In genomic region chr2:108920111-108920510, GRCm38 (mm10) we compare ENCODE assay signal across 20 mouse cellular contexts.
DNase-seq lines count a peak whose midpoint lies in the region; ATAC-seq lines count a peak whose summit lies in the region.
"Had no signal": no experiment of that assay in that cellular context is flagged by ENCODE, and none has a peak within 500 bp of the region (broad histone marks: within the 10 kb centered on the region; RNA-seq: fewer than 3 reads in every experiment).

No protein-coding gene starts in this region.

- no peaks in the 10 kb centered on the region for H3K4me1 ChIP-seq in hindbrain, embryonic 11.5 days (replicated peaks; ENCODE audit: control insufficient read depth, insufficient read depth, low read length)
- H3K4me1 ChIP-seq in hindbrain, embryonic 10.5 days (replicated peaks): no peaks in the 10 kb centered on the region
- no peaks in the 10 kb centered on the region for H3K4me1 ChIP-seq in midbrain, embryonic 11.5 days (ENCODE audit: control insufficient read depth, insufficient read depth, low read length)
- H3K4me1 ChIP-seq in midbrain, embryonic 15.5 days: no peaks in the 10 kb centered on the region
- 0 out of 2 replicates have a peak, but pooled peaks cover 3% of the 10 kb centered on the region for H3K4me1 ChIP-seq in hindbrain, embryonic 13.5 days (replicated peaks)
- peaks cover 5% of the 10 kb centered on the region; the same call in 1 of the 2 replicates for H3K4me1 ChIP-seq in midbrain, embryonic 14.5 days (ENCODE audit: control insufficient read depth, insufficient read depth, low read length)
- H3K4me1 ChIP-seq: embryonic facial prominence, embryonic 12.5 days; heart, embryonic 12.5 days had no signal

- H3K36me3 ChIP-seq in hindbrain, embryonic 11.5 days (ENCODE audit: control insufficient read depth, insufficient read depth, low read length): no peaks in the 10 kb centered on the region
- H3K36me3 ChIP-seq in hindbrain, embryonic 10.5 days: no peaks in the 10 kb centered on the region
- H3K36me3 ChIP-seq in midbrain, embryonic 11.5 days (ENCODE audit: control insufficient read depth, insufficient read depth, low read length): no peaks in the 10 kb centered on the region
- H3K36me3 ChIP-seq in midbrain, embryonic 15.5 days (replicated peaks): no peaks in the 10 kb centered on the region
- H3K36me3 ChIP-seq in hindbrain, embryonic 13.5 days: no peaks in the 10 kb centered on the region
- no peaks in the 10 kb centered on the region for H3K36me3 ChIP-seq in midbrain, embryonic 14.5 days (ENCODE audit: control insufficient read depth, insufficient read depth, low read length)
- H3K36me3 ChIP-seq: embryonic facial prominence, embryonic 12.5 days; heart, embryonic 12.5 days had no signal

- H3K27ac ChIP-seq in hindbrain, embryonic 11.5 days (ENCODE audit: low read depth, low read length): no peak overlapping the region
- no peak overlapping the region for H3K27ac ChIP-seq in hindbrain, embryonic 10.5 days
- no peak overlapping the region for H3K27ac ChIP-seq in midbrain, embryonic 11.5 days (ENCODE audit: low read depth, low read length)
- H3K27ac ChIP-seq in midbrain, embryonic 15.5 days: no peak overlapping the region
- no peak overlapping the region for H3K27ac ChIP-seq in hindbrain, embryonic 13.5 days
- no peak overlapping the region for H3K27ac ChIP-seq in midbrain, embryonic 14.5 days (replicated peaks; ENCODE audit: low read depth, low read length)
- H3K27ac ChIP-seq: embryonic facial prominence, embryonic 12.5 days; layer of hippocampus, adult 2 months; liver, embryonic 14.5 days had no signal

- peak; percentile 52; the same call in 1 of the 2 replicates for ATAC-seq in hindbrain, embryonic 11.5 days (ENCODE audit: low FRiP score)
- ATAC-seq in midbrain, embryonic 11.5 days (ENCODE audit: low FRiP score): peak; percentile 61
- no peak for ATAC-seq in midbrain, embryonic 15.5 days (replicated peaks)
- ATAC-seq in hindbrain, embryonic 13.5 days (ENCODE audit: low FRiP score): 0 out of 2 replicates have a peak, but pooled peaks have one; percentile 24
- ATAC-seq in midbrain, embryonic 14.5 days (ENCODE audit: low FRiP score, low TSS enrichment): peak; percentile 42; the same call in 1 of the 2 replicates

- no peak overlapping the region for H3K4me2 ChIP-seq in hindbrain, embryonic 11.5 days (replicated peaks; ENCODE audit: low read depth, low read length)
- H3K4me2 ChIP-seq in midbrain, embryonic 11.5 days: no peak overlapping the region
- no peak overlapping the region for H3K4me2 ChIP-seq in midbrain, embryonic 15.5 days
- no peak overlapping the region for H3K4me2 ChIP-seq in hindbrain, embryonic 13.5 days
- no peak overlapping the region for H3K4me2 ChIP-seq in midbrain, embryonic 14.5 days (ENCODE audit: low read length)
- H3K4me2 ChIP-seq: embryonic facial prominence, embryonic 12.5 days; heart, embryonic 12.5 days had no signal

- no peak overlapping the region for H3K9ac ChIP-seq in hindbrain, embryonic 11.5 days (ENCODE audit: low read depth, low read length)
- H3K9ac ChIP-seq in midbrain, embryonic 11.5 days (ENCODE audit: low read length): no peak overlapping the region
- no peak overlapping the region for H3K9ac ChIP-seq in midbrain, embryonic 15.5 days
- H3K9ac ChIP-seq in hindbrain, embryonic 13.5 days: no peak overlapping the region
- H3K9ac ChIP-seq in midbrain, embryonic 14.5 days (replicated peaks; ENCODE audit: low read length): no peak overlapping the region
- H3K9ac ChIP-seq: embryonic facial prominence, embryonic 12.5 days; heart, embryonic 12.5 days; liver, embryonic 14.5 days had no signal

- 78% methylated on average over 5 of the region's 5 CpGs for WGBS in hindbrain, embryonic 11.5 days
- 73% methylated on average over 5 of the region's 5 CpGs for WGBS in hindbrain, embryonic 10.5 days
- WGBS in midbrain, embryonic 11.5 days: 77% methylated on average over 5 of the region's 5 CpGs
- 47% methylated on average over 5 of the region's 5 CpGs for WGBS in midbrain, embryonic 15.5 days
- WGBS in hindbrain, embryonic 13.5 days: 47% methylated on average over 5 of the region's 5 CpGs
- 45% methylated on average over 5 of the region's 5 CpGs for WGBS in midbrain, embryonic 14.5 days

- DNase-seq in hindbrain, embryonic 11.5 days (ENCODE audit: low spot score): peak; percentile 9
- no peak for DNase-seq in hindbrain, embryonic 10.5 days (ENCODE audit: low spot score)
- no peak for DNase-seq in midbrain, embryonic 11.5 days (ENCODE audit: low spot score, missing footprints)
- peak; percentile 52 for DNase-seq in midbrain, embryonic 14.5 days
- DNase-seq in kidney, adult 18-20 months: no peak
- DNase-seq: adrenal gland, adult 8-10 months; B cell, adult 2 months; cerebellum, adult 9-11 months; gastrocnemius, postnatal 10 days; heart, adult 11 months; kidney, adult 11 months; kidney, postnatal 10 days; layer of hippocampus, postnatal 36 days; lung, postnatal 14 days had no signal

- no peaks in the 10 kb centered on the region for H3K9me3 ChIP-seq in hindbrain, embryonic 11.5 days (ENCODE audit: control insufficient read depth, low read length)
- no peaks in the 10 kb centered on the region for H3K9me3 ChIP-seq in hindbrain, embryonic 10.5 days
- no peaks in the 10 kb centered on the region for H3K9me3 ChIP-seq in midbrain, embryonic 11.5 days (ENCODE audit: control insufficient read depth, low read length)
- no peaks in the 10 kb centered on the region for H3K9me3 ChIP-seq in midbrain, embryonic 15.5 days
- no peaks in the 10 kb centered on the region for H3K9me3 ChIP-seq in hindbrain, embryonic 13.5 days
- no peaks in the 10 kb centered on the region for H3K9me3 ChIP-seq in midbrain, embryonic 14.5 days (ENCODE audit: control insufficient read depth, low read length)
- H3K9me3 ChIP-seq: embryonic facial prominence, embryonic 12.5 days; heart, embryonic 12.5 days had no signal

- H3K27me3 ChIP-seq in hindbrain, embryonic 11.5 days (ENCODE audit: control insufficient read depth, insufficient read depth, low read length): no peaks in the 10 kb centered on the region
- no peaks in the 10 kb centered on the region for H3K27me3 ChIP-seq in hindbrain, embryonic 10.5 days (ENCODE audit: insufficient read depth, poor library complexity, severe bottlenecking)
- H3K27me3 ChIP-seq in midbrain, embryonic 11.5 days (ENCODE audit: control insufficient read depth, insufficient read depth, low read length): no peaks in the 10 kb centered on the region
- H3K27me3 ChIP-seq in midbrain, embryonic 15.5 days (replicated peaks): no peaks in the 10 kb centered on the region
- no peaks in the 10 kb centered on the region for H3K27me3 ChIP-seq in hindbrain, embryonic 13.5 days
- no peaks in the 10 kb centered on the region for H3K27me3 ChIP-seq in midbrain, embryonic 14.5 days (ENCODE audit: control insufficient read depth, insufficient read depth, low read length)
- H3K27me3 ChIP-seq: embryonic facial prominence, embryonic 12.5 days; heart, embryonic 12.5 days had no signal

- H3K4me3 ChIP-seq in hindbrain, embryonic 11.5 days (ENCODE audit: low read depth, low read length): no peak overlapping the region
- no peak overlapping the region for H3K4me3 ChIP-seq in hindbrain, embryonic 10.5 days
- H3K4me3 ChIP-seq in midbrain, embryonic 11.5 days (ENCODE audit: low read depth, low read length): no peak overlapping the region
- no peak overlapping the region for H3K4me3 ChIP-seq in midbrain, embryonic 15.5 days
- no peak overlapping the region for H3K4me3 ChIP-seq in hindbrain, embryonic 13.5 days
- no peak overlapping the region for H3K4me3 ChIP-seq in midbrain, embryonic 14.5 days (replicated peaks; ENCODE audit: low read depth, low read length)
- H3K4me3 ChIP-seq: embryonic facial prominence, embryonic 12.5 days; heart, embryonic 12.5 days; layer of hippocampus, adult 2 months had no signal

Comparison
In these comparisons a context has a peak if more than half of its experiments do, and no peak if none do; other contexts are left out.
1. DNase-seq: peak in hindbrain, embryonic 11.5 days (single experiment) and midbrain, embryonic 14.5 days (single experiment); none in hindbrain, embryonic 10.5 days (single experiment), midbrain, embryonic 11.5 days (single experiment) and kidney, adult 18-20 months (single experiment).